Mouse (Mus musculus): Measurements from ENCODE around the gene Gm20816.
"Not testable (repeated sequence)": the region's sequence is repeated elsewhere in the genome, so short reads cannot be mapped to it uniquely, and the experiment has no call there.

Gm20816 gene

GRCm38 (mm10) chrY:68537655-68538054, at the start of gene Gm20816:
Gene Gm20816, plus strand, starts transcription at chrY:68537955.
- ATAC-seq (ENCODE audit: insufficient number of reproducible peaks, low FRiP score, low TSS enrichment) = not testable (repeated sequence)

All from cerebellum, adult (tissue).